Mouse (Mus musculus) stomach, postnatal 0 days (tissue): ENCODE data around the gene Reps1. TPM values are rescaled to one million over a fixed set of nuclear protein-coding genes. Genes with fewer than 3 reads are reported as not detected.

Experiments
- ATAC-seq: fragments of 200-750 bp; cut with Nextera tagmentation; 2 replicates; pipeline ENCODE4 v1.8.0; 2017; ENCODE audit not compliant: low FRiP score, low TSS enrichment
- DNase-seq: peaks from one replicate; pipeline ENCODE4 v3.0.0-alpha.2; 2016; ENCODE audit warnings: low spot score
- H3K27ac ChIP-seq: fragments of 300-500 bp; sonication (generic); replicated peaks from 2 replicates; pipeline ENCODE4 v1.5.1; 2014; ENCODE audit warnings: mild to moderate bottlenecking, control low read depth
- H3K27me3 ChIP-seq: fragments of 300-500 bp; sonication (generic); 2 replicates; pipeline ENCODE4 v1.6.1; 2014; ENCODE audit warnings: low read length; ENCODE audit not compliant: control insufficient read depth, insufficient read depth
- H3K36me3 ChIP-seq: fragments of 300-500 bp; sonication (generic); 2 replicates; pipeline ENCODE4 v1.6.1; 2014; ENCODE audit warnings: low read length, mixed read lengths; ENCODE audit not compliant: control insufficient read depth, insufficient read depth
- H3K4me1 ChIP-seq: fragments of 300-500 bp; sonication (generic); replicated peaks from 2 replicates; pipeline ENCODE4 v1.6.1; 2014; ENCODE audit warnings: antibody characterized with exemption; ENCODE audit not compliant: control insufficient read depth, insufficient read depth
- H3K4me2 ChIP-seq: fragments of 300-500 bp; sonication (generic); replicated peaks from 2 replicates; pipeline ENCODE4 v1.6.1; 2014; ENCODE audit warnings: low read depth, mild to moderate bottlenecking, control low read depth, moderate library complexity
- H3K4me3 ChIP-seq: fragments of 300-500 bp; sonication (generic); 2 replicates; pipeline ENCODE4 v1.5.1; 2014; ENCODE audit warnings: low read depth, low read length, control low read depth
- H3K9ac ChIP-seq: fragments of 300-500 bp; sonication (generic); 2 replicates; pipeline ENCODE4 v1.6.1; 2014; ENCODE audit warnings: mild to moderate bottlenecking, low read length, control low read depth, mixed read lengths
- H3K9me3 ChIP-seq: fragments of 300-500 bp; sonication (generic); 2 replicates; pipeline ENCODE4 v1.6.1; 2016; ENCODE audit warnings: low read length; ENCODE audit not compliant: control insufficient read depth
- CTCF ChIP-seq: IDR thresholded peaks from 2 replicates; pipeline ENCODE4 v1.5.1; 2016; ENCODE audit warnings: antibody characterized with exemption, low read depth, mild to moderate bottlenecking, moderate library complexity
- EP300 ChIP-seq: optimal IDR thresholded peaks from 2 replicates; pipeline ENCODE3; 2016; ENCODE audit warnings: antibody characterized with exemption
- WGBS: fragments of 180-500 bp; shearing (Covaris S2); extraction: QIAGEN DNeasy Blood & Tissue Kit; methylation state at CpG from one replicate; pipeline ENCODE4 v1.1.7; 2014; 5-methylcytosine and 5-hydroxymethylcytosine counted together
- polyA plus RNA-seq: library from polyadenylated mRNA; unstranded; fragments of >200 nt; fragmentation: Nextera tagmentation; extraction: Ambion mirVana; gene quantifications from 2 replicates; pipeline ENCODE4 v1.2.1, GENCODE M21; 2015

The Reps1 gene
- polyA plus RNA-seq, 1 experiment from 2014 or later = 10.6 TPM

GRCm38 (mm10) chr10:18036849-18037248 is 18.8 kb upstream of the Reps1 start:
- 45% methylated on average over 5 of the region's 5 CpGs for WGBS
- H3K36me3 ChIP-seq = no peaks in the 10 kb centered on the region
- no peaks in the 10 kb centered on the region for H3K4me1 ChIP-seq
- ATAC-seq (no peak), DNase-seq (no peak)
- no peak overlapping the region for H3K9ac ChIP-seq
- TF ChIP-seq CTCF (no peak), EP300 (no peak)
- no peak overlapping the region for H3K27ac ChIP-seq
- no peak overlapping the region for H3K4me2 ChIP-seq
- no peaks in the 10 kb centered on the region for H3K9me3 ChIP-seq
- H3K4me3 ChIP-seq = no peak overlapping the region
- no peaks in the 10 kb centered on the region for H3K27me3 ChIP-seq

GRCm38 (mm10) chr10:18046380-18046779 is 9.3 kb upstream of the Reps1 start:
- Histone ChIP-seq H3K27ac (no peak overlapping the region), H3K9ac (no peak overlapping the region), H3K27me3 (no peaks in the 10 kb centered on the region), H3K9me3 (no peaks in the 10 kb centered on the region), H3K4me3 (no peak overlapping the region), H3K36me3 (no peaks in the 10 kb centered on the region), H3K4me1 (no peaks in the 10 kb centered on the region), H3K4me2 (no peak overlapping the region)
- TF ChIP-seq EP300 = no peak
- no peak for TF ChIP-seq CTCF
- DNase-seq (peak; percentile 6), ATAC-seq (no peak)

GRCm38 (mm10) chr10:18047380-18048146 is 8.1 kb upstream of the Reps1 start:
- Histone ChIP-seq H3K9ac (no peak overlapping the region), H3K27me3 (no peaks in the 10 kb centered on the region), H3K4me3 (no peak overlapping the region), H3K27ac (no peak overlapping the region), H3K4me1 (no peaks in the 10 kb centered on the region), H3K9me3 (no peaks in the 10 kb centered on the region), H3K4me2 (no peak overlapping the region), H3K36me3 (no peaks in the 10 kb centered on the region)
- no peak for ATAC-seq
- 40% methylated on average over 10 of the region's 10 CpGs for WGBS
- peak; percentile 9 for DNase-seq
- TF ChIP-seq EP300 (no peak), CTCF (no peak)

GRCm38 (mm10) chr10:18055009-18055695 is 509 bp upstream of the Reps1 start:
- no peaks in the 10 kb centered on the region for H3K4me1 ChIP-seq
- WGBS = 4% methylated on average over 48 of the region's 61 CpGs
- DNase-seq (peak; percentile 90), ATAC-seq (peak; percentile 98)
- no peaks in the 10 kb centered on the region for H3K27me3 ChIP-seq
- peak overlapping the region; percentile 97 for H3K9ac ChIP-seq
- peak overlapping the region; percentile 95 for H3K27ac ChIP-seq
- H3K4me2 ChIP-seq = peak overlapping the region; percentile 66
- peak; percentile 69 for TF ChIP-seq CTCF
- no peak for TF ChIP-seq EP300
- no peaks in the 10 kb centered on the region for H3K9me3 ChIP-seq
- no peaks in the 10 kb centered on the region for H3K36me3 ChIP-seq
- H3K4me3 ChIP-seq = peak overlapping the region; percentile 97

- ATAC-seq (no peak), DNase-seq (no peak)
- H3K4me2 ChIP-seq = peak overlapping the region; percentile 66
- H3K27ac ChIP-seq = peak overlapping the region; percentile 95
- H3K9ac ChIP-seq = peak overlapping the region; percentile 97
- no peaks in the 10 kb centered on the region for H3K4me1 ChIP-seq
- no peaks in the 10 kb centered on the region for H3K9me3 ChIP-seq
- H3K36me3 ChIP-seq = no peaks in the 10 kb centered on the region
- peak overlapping the region; percentile 97 for H3K4me3 ChIP-seq
- no peaks in the 10 kb centered on the region for H3K27me3 ChIP-seq
- TF ChIP-seq EP300 (no peak), CTCF (no peak)
- WGBS = 1% methylated on average over 8 of the region's 8 CpGs
Observed at GRCm38 (mm10) chr10:18056391-18056745, 707 bp downstream of the Reps1 start.

- Histone ChIP-seq H3K9ac (no peak overlapping the region), H3K36me3 (no peaks in the 10 kb centered on the region), H3K4me2 (no peak overlapping the region), H3K9me3 (no peaks in the 10 kb centered on the region), H3K27ac (no peak overlapping the region), H3K4me1 (no peaks in the 10 kb centered on the region), H3K4me3 (no peak overlapping the region), H3K27me3 (no peaks in the 10 kb centered on the region)
- WGBS = 87% methylated on average over 9 of the region's 9 CpGs
- no peak for DNase-seq
- no peak for ATAC-seq
- TF ChIP-seq EP300 = no peak
- TF ChIP-seq CTCF = no peak
Observed at GRCm38 (mm10) chr10:18058681-18059338, 3.1 kb downstream of the Reps1 start.
